Mouse (Mus musculus): ENCODE results near the gene Olfr462. TPM values are rescaled to one million over a fixed set of nuclear protein-coding genes. Genes with fewer than 3 reads are reported as not detected.

Gene Olfr462
- polyA plus RNA-seq, 1 experiment from 2014 or later, result not detected

Other genes with a start within 250 kb of the Olfr462 start
- 0.90 and 1.2 TPM in 2 replicates for gene Rnf43, start 229.5 kb downstream of the Olfr462 start, polyA plus RNA-seq (2016; fragmentation: Nextera tagmentation; extraction: Ambion mirVana)
- gene Supt4a, start 154.7 kb downstream of the Olfr462 start, polyA plus RNA-seq (2016; fragmentation: Nextera tagmentation; extraction: Ambion mirVana), result 178 and 184 TPM in 2 replicates
- 7.8 and 10.5 TPM in 2 replicates for gene Tspoap1, start 131.7 kb downstream of the Olfr462 start, polyA plus RNA-seq (2016; fragmentation: Nextera tagmentation; extraction: Ambion mirVana)
- gene Mpo, start 98.7 kb downstream of the Olfr462 start, polyA plus RNA-seq (2016; fragmentation: Nextera tagmentation; extraction: Ambion mirVana), result 2.8 and 5.0 TPM in 2 replicates
- gene Lpo, start 64.0 kb downstream of the Olfr462 start, polyA plus RNA-seq (2016; fragmentation: Nextera tagmentation; extraction: Ambion mirVana), result 0.31 and 0.57 TPM in 2 replicates
- gene Mks1, start 39.1 kb downstream of the Olfr462 start, polyA plus RNA-seq (2016; fragmentation: Nextera tagmentation; extraction: Ambion mirVana), result 17.2 and 18.6 TPM in 2 replicates
- gene Epx, start 16.7 kb downstream of the Olfr462 start, polyA plus RNA-seq (2016; fragmentation: Nextera tagmentation; extraction: Ambion mirVana), result not detected in 2 replicates
- gene Olfr463, start 5.1 kb upstream of the Olfr462 start, polyA plus RNA-seq (2016; fragmentation: Nextera tagmentation; extraction: Ambion mirVana), result not detected in 2 replicates
- not detected in 2 replicates for gene Olfr464, start 28.7 kb upstream of the Olfr462 start, polyA plus RNA-seq (2016; fragmentation: Nextera tagmentation; extraction: Ambion mirVana)
- gene Dynll2, start 95.3 kb upstream of the Olfr462 start, polyA plus RNA-seq (2016; fragmentation: Nextera tagmentation; extraction: Ambion mirVana), result 29.4 and 39.9 TPM in 2 replicates
- 337 and 377 TPM in 2 replicates for gene Srsf1, start 155.1 kb upstream of the Olfr462 start, polyA plus RNA-seq (2016; fragmentation: Nextera tagmentation; extraction: Ambion mirVana)
- 64.7 and 64.8 TPM in 2 replicates for gene Vezf1, start 176.0 kb upstream of the Olfr462 start, polyA plus RNA-seq (2016; fragmentation: Nextera tagmentation; extraction: Ambion mirVana)
- 20.5 and 27.1 TPM in 2 replicates for gene Cuedc1, start 205.8 kb upstream of the Olfr462 start, polyA plus RNA-seq (2016; fragmentation: Nextera tagmentation; extraction: Ambion mirVana)